Mouse (Mus musculus) megakaryocyte, embryonic 14.5 days (primary cell): ENCODE data around the gene Pcf11.

Experiments
- FLI1 ChIP-seq: IDR thresholded peaks from 2 replicates; pipeline ENCODE4 v1.6.1; 2012; ENCODE audit warnings: low read length, inconsistent platforms, mixed read lengths
- GATA1 ChIP-seq: IDR thresholded peaks from 3 replicates; pipeline ENCODE4 v1.6.1; 2012; ENCODE audit warnings: mixed read lengths, low read length, inconsistent platforms, borderline replicate concordance

GRCm38 (mm10) chr7:92709573-92709972, 39.8 kb upstream of the Pcf11 start:
- no peak for TF ChIP-seq GATA1
- no peak for TF ChIP-seq FLI1
